Mouse (Mus musculus): ENCODE measurements around the gene Sgcd. TPM values are rescaled to one million over a fixed set of nuclear protein-coding genes. Genes with fewer than 3 reads are reported as not detected.
"Not testable (repeated sequence)": the region's sequence is repeated elsewhere in the genome, so short reads cannot be mapped to it uniquely, and the experiment has no call there.

The Sgcd gene
- total RNA-seq, 4 experiments from 2014 or later = 62.6 to 82.0 (median 77.1) TPM

GRCm38 (mm10) chr11:47460149-47460548 is 528.6 kb downstream of the Sgcd start:
- DNase-seq (ENCODE audit: low spot score in 2 of 2) = no peak

GRCm38 (mm10) chr11:47459214-47459613 is 529.6 kb downstream of the Sgcd start:
- no peak for DNase-seq (ENCODE audit: low spot score in 2 of 2)

- no peak for DNase-seq (ENCODE audit: low spot score in 2 of 2)
Measured at GRCm38 (mm10) chr11:47447790-47448189, 541.0 kb downstream of the Sgcd start.

GRCm38 (mm10) chr11:47446337-47446736 is 542.4 kb downstream of the Sgcd start:
- DNase-seq (ENCODE audit: low spot score in 2 of 2) = no peak

GRCm38 (mm10) chr11:47445683-47446082 is 543.1 kb downstream of the Sgcd start:
- no peak for DNase-seq (ENCODE audit: low spot score in 2 of 2)

GRCm38 (mm10) chr11:47442266-47442665 is 546.5 kb downstream of the Sgcd start:
- no peak for DNase-seq (ENCODE audit: low spot score in 2 of 2)

- DNase-seq (ENCODE audit: low spot score in 2 of 2) = no peak
Measured at GRCm38 (mm10) chr11:47399607-47400006, 589.2 kb downstream of the Sgcd start.

- not testable (repeated sequence) for DNase-seq (ENCODE audit: low spot score in 2 of 2)
Measured at GRCm38 (mm10) chr11:47390798-47391197, 598.0 kb downstream of the Sgcd start.

- no peak for DNase-seq (ENCODE audit: low spot score in 2 of 2)
Measured at GRCm38 (mm10) chr11:47389327-47389726, 599.4 kb downstream of the Sgcd start.

- no peak for DNase-seq (ENCODE audit: low spot score in 2 of 2)
Measured at GRCm38 (mm10) chr11:47387726-47388125, 601.0 kb downstream of the Sgcd start.

- DNase-seq (ENCODE audit: low spot score in 2 of 2) = no peak
Measured at GRCm38 (mm10) chr11:47386136-47386535, 602.6 kb downstream of the Sgcd start.

GRCm38 (mm10) chr11:47379630-47379958 is 609.2 kb downstream of the Sgcd start:
- no peak for DNase-seq (ENCODE audit: low spot score in 2 of 2)

- peak; percentile 56 to 66 for DNase-seq (ENCODE audit: low spot score in 2 of 2)
Measured at GRCm38 (mm10) chr11:47378843-47379629, 609.7 kb downstream of the Sgcd start.

GRCm38 (mm10) chr11:47377421-47377820 is 611.3 kb downstream of the Sgcd start:
- DNase-seq (ENCODE audit: low spot score in 2 of 2) = peak; percentile 13 to 54

GRCm38 (mm10) chr11:47376915-47377314 is 611.9 kb downstream of the Sgcd start:
- DNase-seq (ENCODE audit: low spot score in 2 of 2) = peak in 1 of 2 experiments; percentile 10

- no peak for DNase-seq (ENCODE audit: low spot score in 2 of 2)
Measured at GRCm38 (mm10) chr11:47371616-47372015, 617.2 kb downstream of the Sgcd start.

GRCm38 (mm10) chr11:47351585-47351984 is 637.2 kb downstream of the Sgcd start:
- DNase-seq (ENCODE audit: low spot score in 2 of 2) = no peak

GRCm38 (mm10) chr11:47343486-47343885 is 645.3 kb downstream of the Sgcd start:
- DNase-seq (ENCODE audit: low spot score in 2 of 2) = no peak

GRCm38 (mm10) chr11:47333702-47334101 is 655.1 kb downstream of the Sgcd start:
- DNase-seq (ENCODE audit: low spot score in 2 of 2) = no peak

GRCm38 (mm10) chr11:47305579-47305978 is 683.2 kb downstream of the Sgcd start:
- DNase-seq (ENCODE audit: low spot score in 2 of 2) = no peak

GRCm38 (mm10) chr11:47304702-47305450 is 683.9 kb downstream of the Sgcd start:
- DNase-seq (ENCODE audit: low spot score in 2 of 2) = no peak

- DNase-seq (ENCODE audit: low spot score in 2 of 2) = no peak
Measured at GRCm38 (mm10) chr11:47299777-47300176, 689.0 kb downstream of the Sgcd start.
